Mouse (Mus musculus) stomach, postnatal 0 days (tissue): ENCODE measurements at regions not wholly inside any gene's neighbourhood (a gene's known extent, or its start where the extent isn't known, plus 50 kb on each side); places are given as distances from the start of the nearest gene placed in this dataset.
A peak's percentile ranks its signal among the peaks of the same experiment; 100 is the strongest.

Source experiments
- ATAC-seq: fragments of 200-750 bp; cut with Nextera tagmentation; 2 replicates; pipeline ENCODE4 v1.8.0; 2017; ENCODE audit not compliant: low FRiP score, low TSS enrichment
- DNase-seq: peaks from one replicate; pipeline ENCODE4 v3.0.0-alpha.2; 2016; ENCODE audit warnings: low spot score
- H3K27ac ChIP-seq: fragments of 300-500 bp; sonication (generic); replicated peaks from 2 replicates; pipeline ENCODE4 v1.5.1; 2014; ENCODE audit warnings: mild to moderate bottlenecking, control low read depth
- H3K27me3 ChIP-seq: fragments of 300-500 bp; sonication (generic); 2 replicates; pipeline ENCODE4 v1.6.1; 2014; ENCODE audit warnings: low read length; ENCODE audit not compliant: control insufficient read depth, insufficient read depth
- H3K36me3 ChIP-seq: fragments of 300-500 bp; sonication (generic); 2 replicates; pipeline ENCODE4 v1.6.1; 2014; ENCODE audit warnings: low read length, mixed read lengths; ENCODE audit not compliant: control insufficient read depth, insufficient read depth
- H3K4me1 ChIP-seq: fragments of 300-500 bp; sonication (generic); replicated peaks from 2 replicates; pipeline ENCODE4 v1.6.1; 2014; ENCODE audit warnings: antibody characterized with exemption; ENCODE audit not compliant: control insufficient read depth, insufficient read depth
- H3K4me2 ChIP-seq: fragments of 300-500 bp; sonication (generic); replicated peaks from 2 replicates; pipeline ENCODE4 v1.6.1; 2014; ENCODE audit warnings: low read depth, mild to moderate bottlenecking, control low read depth, moderate library complexity
- H3K4me3 ChIP-seq: fragments of 300-500 bp; sonication (generic); 2 replicates; pipeline ENCODE4 v1.5.1; 2014; ENCODE audit warnings: low read depth, low read length, control low read depth
- H3K9ac ChIP-seq: fragments of 300-500 bp; sonication (generic); 2 replicates; pipeline ENCODE4 v1.6.1; 2014; ENCODE audit warnings: mild to moderate bottlenecking, low read length, control low read depth, mixed read lengths
- H3K9me3 ChIP-seq: fragments of 300-500 bp; sonication (generic); 2 replicates; pipeline ENCODE4 v1.6.1; 2016; ENCODE audit warnings: low read length; ENCODE audit not compliant: control insufficient read depth
- CTCF ChIP-seq: IDR thresholded peaks from 2 replicates; pipeline ENCODE4 v1.5.1; 2016; ENCODE audit warnings: antibody characterized with exemption, low read depth, mild to moderate bottlenecking, moderate library complexity
- EP300 ChIP-seq: optimal IDR thresholded peaks from 2 replicates; pipeline ENCODE3; 2016; ENCODE audit warnings: antibody characterized with exemption
- WGBS: fragments of 180-500 bp; shearing (Covaris S2); extraction: QIAGEN DNeasy Blood & Tissue Kit; methylation state at CpG from one replicate; pipeline ENCODE4 v1.1.7; 2014; 5-methylcytosine and 5-hydroxymethylcytosine counted together

GRCm38 (mm10) chr2:57616525-57617225, 379.2 kb downstream of the Gpd2 start:
- DNase-seq (peak; percentile 16), ATAC-seq (no peak)
- peak overlapping the region; percentile 29 for H3K4me3 ChIP-seq
- TF ChIP-seq EP300 (no peak), CTCF (no peak)
- no peaks in the 10 kb centered on the region for H3K36me3 ChIP-seq
- WGBS, result 5% methylated on average over 19 of the region's 19 CpGs
- H3K4me2 ChIP-seq, result peak overlapping the region; percentile 44
- H3K27ac ChIP-seq, result no peak overlapping the region
- H3K27me3 ChIP-seq, result no peaks in the 10 kb centered on the region
- no peaks in the 10 kb centered on the region for H3K9me3 ChIP-seq
- H3K9ac ChIP-seq, result no peak overlapping the region
- H3K4me1 ChIP-seq, result no peaks in the 10 kb centered on the region

DNA sequence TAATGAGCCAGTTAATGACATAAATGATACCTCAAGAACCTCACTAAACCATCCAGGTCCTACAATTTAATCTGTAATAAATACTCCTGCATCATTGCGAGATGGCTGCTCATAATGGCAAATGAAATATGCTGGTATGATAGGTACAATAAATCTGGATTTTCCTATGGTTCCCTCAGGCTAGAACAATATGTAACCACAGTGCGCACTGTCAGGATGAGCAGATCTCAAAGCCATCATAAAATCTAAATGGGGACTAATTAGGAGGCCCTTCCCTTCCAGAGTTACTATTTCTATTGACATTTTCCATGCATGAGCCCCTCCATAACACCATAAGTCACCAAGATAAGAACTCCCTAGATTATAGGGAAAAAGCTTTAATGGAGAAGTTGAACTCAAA, 379.8 kb downstream of the Gpd2 start:
- Histone ChIP-seq H3K4me1 (no peaks in the 10 kb centered on the region), H3K27me3 (no peaks in the 10 kb centered on the region), H3K4me3 (no peak overlapping the region), H3K9ac (no peak overlapping the region), H3K36me3 (no peaks in the 10 kb centered on the region), H3K9me3 (no peaks in the 10 kb centered on the region), H3K4me2 (peak overlapping the region; percentile 44), H3K27ac (no peak overlapping the region)
- 79% methylated on average over 2 of the region's 2 CpGs for WGBS
- ATAC-seq (no peak), DNase-seq (no peak)
- TF ChIP-seq EP300, result no peak
- no peak for TF ChIP-seq CTCF

DNA sequence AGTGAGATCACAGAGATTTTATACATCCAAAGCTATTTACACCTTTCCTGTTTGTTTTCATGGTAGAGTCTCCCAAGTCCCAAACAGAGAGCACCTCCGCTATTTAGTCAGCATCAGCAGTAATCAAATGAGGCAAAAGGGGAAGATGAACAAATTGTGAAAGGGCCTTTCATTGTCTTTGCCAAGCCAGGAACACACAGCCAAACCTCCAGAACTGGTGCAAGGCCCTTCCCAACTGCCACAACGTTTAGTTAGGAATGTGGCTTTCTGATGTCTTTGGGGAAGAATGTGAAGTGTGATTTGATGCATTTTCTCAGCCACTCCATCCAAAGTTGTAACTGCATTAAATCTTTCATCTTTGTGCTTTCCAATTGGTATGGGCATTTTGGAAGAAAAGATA, 353.6 kb upstream of the Galnt5 start:
- H3K4me3 ChIP-seq, result no peak overlapping the region
- H3K4me1 ChIP-seq, result no peaks in the 10 kb centered on the region
- no peaks in the 10 kb centered on the region for H3K27me3 ChIP-seq
- DNase-seq (no peak), ATAC-seq (no peak)
- no peak overlapping the region for H3K27ac ChIP-seq
- WGBS, result 41% methylated on average over 2 of the region's 2 CpGs
- no peak for TF ChIP-seq CTCF
- TF ChIP-seq EP300, result no peak
- H3K9ac ChIP-seq, result no peak overlapping the region
- H3K36me3 ChIP-seq, result no peaks in the 10 kb centered on the region
- no peak overlapping the region for H3K4me2 ChIP-seq
- H3K9me3 ChIP-seq, result no peaks in the 10 kb centered on the region

DNA sequence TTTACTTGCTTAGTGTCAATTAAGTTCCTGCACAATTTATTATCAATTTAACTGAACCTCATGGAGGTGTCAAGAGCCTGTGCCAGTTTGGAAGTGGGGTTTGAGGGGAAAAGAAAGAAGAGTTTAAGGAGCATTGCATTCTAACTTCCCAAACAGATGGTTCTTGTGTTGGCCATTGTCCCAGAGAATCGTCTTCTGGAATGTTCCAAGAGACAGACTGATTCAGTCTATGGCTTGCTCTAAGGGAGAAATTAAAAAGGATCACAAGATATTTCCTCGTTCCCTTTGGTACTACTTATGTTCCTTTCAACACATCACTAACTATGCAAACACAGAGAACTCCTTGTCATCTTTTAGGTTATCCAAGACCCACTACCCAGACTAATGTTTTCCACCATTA, 353.1 kb upstream of the Galnt5 start:
- no peak overlapping the region for H3K4me3 ChIP-seq
- H3K36me3 ChIP-seq, result no peaks in the 10 kb centered on the region
- H3K9me3 ChIP-seq, result no peaks in the 10 kb centered on the region
- H3K4me1 ChIP-seq, result no peaks in the 10 kb centered on the region
- no peak for ATAC-seq
- H3K27me3 ChIP-seq, result no peaks in the 10 kb centered on the region
- DNase-seq, result no peak
- no peak for TF ChIP-seq CTCF
- no peak for TF ChIP-seq EP300
- 58% methylated on average over 2 of the region's 2 CpGs for whole genome bisulfite sequencing
- no peak overlapping the region for H3K27ac ChIP-seq
- no peak overlapping the region for H3K9ac ChIP-seq
- no peak overlapping the region for H3K4me2 ChIP-seq

DNA sequence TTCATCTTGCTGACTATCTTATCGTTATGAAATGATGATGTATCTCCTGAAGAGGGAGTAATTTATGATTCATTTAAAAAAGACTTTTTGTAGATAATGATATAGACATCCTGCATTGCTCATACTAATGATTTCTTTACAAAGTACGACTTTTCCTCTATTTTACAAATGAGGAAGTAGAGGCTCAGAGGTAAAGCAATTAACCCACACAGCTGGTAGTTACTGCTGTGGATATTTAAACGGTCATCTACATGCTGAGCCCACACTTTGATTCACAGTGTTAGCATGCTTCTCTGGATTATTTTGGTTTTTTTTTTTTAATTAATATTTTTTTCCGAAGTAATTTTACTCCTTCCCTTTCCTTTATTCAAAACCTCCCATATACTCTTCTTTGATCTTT, 348.7 kb upstream of the Galnt5 start:
- 72% methylated on average over 4 of the region's 4 CpGs for WGBS
- H3K9me3 ChIP-seq, result no peaks in the 10 kb centered on the region
- TF ChIP-seq EP300, result no peak
- no peak for TF ChIP-seq CTCF
- no peak overlapping the region for H3K4me3 ChIP-seq
- H3K4me2 ChIP-seq, result no peak overlapping the region
- no peaks in the 10 kb centered on the region for H3K4me1 ChIP-seq
- ATAC-seq (no peak), DNase-seq (no peak)
- H3K27me3 ChIP-seq, result no peaks in the 10 kb centered on the region
- H3K36me3 ChIP-seq, result no peaks in the 10 kb centered on the region
- no peak overlapping the region for H3K9ac ChIP-seq
- no peak overlapping the region for H3K27ac ChIP-seq

- no peak overlapping the region for H3K9ac ChIP-seq
- no peaks in the 10 kb centered on the region for H3K4me1 ChIP-seq
- H3K27ac ChIP-seq, result no peak overlapping the region
- no peaks in the 10 kb centered on the region for H3K27me3 ChIP-seq
- ATAC-seq (no peak), DNase-seq (no peak)
- H3K36me3 ChIP-seq, result no peaks in the 10 kb centered on the region
- no peaks in the 10 kb centered on the region for H3K9me3 ChIP-seq
- WGBS, result 80% methylated on average over 4 of the region's 4 CpGs
- no peak overlapping the region for H3K4me2 ChIP-seq
- no peak for TF ChIP-seq CTCF
- TF ChIP-seq EP300, result no peak
- H3K4me3 ChIP-seq, result no peak overlapping the region
These were observed 340.3 kb upstream of the Galnt5 start for GRCm38 (mm10) chr2:57657409-57657808.
